Mouse (Mus musculus) gastrocnemius, adult 2 months (tissue): ENCODE data around the gene Mapre1. TPM values are rescaled to one million over a fixed set of nuclear protein-coding genes. Genes with fewer than 3 reads are reported as not detected.
A peak's percentile ranks its signal among the peaks of the same experiment; 100 is the strongest.
"Not testable (repeated sequence)": the region's sequence is repeated elsewhere in the genome, so short reads cannot be mapped to it uniquely, and the experiment has no call there.

ENCODE experiments used
- DNase-seq: peaks from one replicate; pipeline ENCODE4 v3.0.0; 2022
- H3K27ac ChIP-seq: fragments of 200-600 bp; 2 replicates; pipeline ENCODE4 v1.8.1; 2022; ENCODE audit warnings: mild to moderate bottlenecking
- H3K4me3 ChIP-seq: fragments of 200-600 bp; 2 replicates; pipeline ENCODE4 v1.8.1; 2022; ENCODE audit warnings: mild to moderate bottlenecking, moderate library complexity
- CTCF ChIP-seq: fragments of 200-600 bp; IDR thresholded peaks from 2 replicates; pipeline ENCODE4 v1.8.1; 2022; ENCODE audit warnings: antibody characterized with exemption, mild to moderate bottlenecking, moderate library complexity
- intact Hi-C: fragments of 180-260 bp; cut with DNase I; formaldehyde crosslinking; loops from one replicate; pipeline ENCODE4 v1.15.1; 2025
- total RNA-seq, 2 experiments: library from RNA; stranded (reverse); gene quantifications; 2 replicates each; pipeline ENCODE4 v1.2.3; 2021

Gene Mapre1
- total RNA-seq, 2 experiments from 2014 or later: 32.8 to 41.3 TPM

GRCm38 (mm10) chr2:153784668-153785067 is 43.6 kb downstream of the Mapre1 start:
- no peak for TF ChIP-seq CTCF
- Histone ChIP-seq H3K27ac (no peak overlapping the region), H3K4me3 (no peak overlapping the region)
- DNase-seq: peak; percentile 28
- intact Hi-C loops: no loop called here

- TF ChIP-seq CTCF: no peak
- H3K27ac ChIP-seq: no peak overlapping the region
- intact Hi-C loops: no loop called here
- no peak for DNase-seq
- H3K4me3 ChIP-seq: no peak overlapping the region
These were observed 52.3 kb downstream of the Mapre1 start for GRCm38 (mm10) chr2:153793366-153793765.

GRCm38 (mm10) chr2:153795090-153795489 is 54.0 kb downstream of the Mapre1 start:
- peak; percentile 37 for DNase-seq
- peak; percentile 46 for TF ChIP-seq CTCF

GRCm38 (mm10) chr2:153807464-153807863 is 66.4 kb downstream of the Mapre1 start:
- H3K27ac ChIP-seq, H3K4me3 ChIP-seq: not testable (repeated sequence)
- peak; percentile 48 for DNase-seq
- peak; percentile 50 for TF ChIP-seq CTCF
- intact Hi-C loops: loop anchor here (2.0 kb wide), 1 partner anchor 123 kb away; no protein-coding TSS in a partner anchor

More at GRCm38 (mm10) chr2:153795090-153795489, 54.0 kb downstream of the Mapre1 start:
- intact Hi-C loops: no loop called here
- Histone ChIP-seq H3K27ac (no peak overlapping the region), H3K4me3 (no peak overlapping the region)

- intact Hi-C loops: no loop called here
- no peak for DNase-seq
- TF ChIP-seq CTCF: no peak
- Histone ChIP-seq H3K4me3 (no peak overlapping the region), H3K27ac (no peak overlapping the region)
These were observed 67.1 kb downstream of the Mapre1 start for GRCm38 (mm10) chr2:153808146-153808545.

- Histone ChIP-seq H3K4me3 (no peak overlapping the region), H3K27ac (no peak overlapping the region)
- no peak for DNase-seq
- TF ChIP-seq CTCF: no peak
- intact Hi-C loops: no loop called here
These were observed 67.8 kb downstream of the Mapre1 start for GRCm38 (mm10) chr2:153808841-153809240.

- DNase-seq: no peak
- Histone ChIP-seq H3K27ac (no peak overlapping the region), H3K4me3 (no peak overlapping the region)
- intact Hi-C loops: no loop called here
- no peak for TF ChIP-seq CTCF
These were observed 68.8 kb downstream of the Mapre1 start for GRCm38 (mm10) chr2:153809921-153810320.

GRCm38 (mm10) chr2:153822005-153822543 is 81.0 kb downstream of the Mapre1 start:
- no peak for DNase-seq
- intact Hi-C loops: no loop called here
- Histone ChIP-seq H3K27ac (no peak overlapping the region), H3K4me3 (no peak overlapping the region)
- TF ChIP-seq CTCF: no peak

Other genes with a start within 250 kb of the Mapre1 start
- gene 4930404H24Rik, start 248.5 kb upstream of the Mapre1 start, total RNA-seq: not detected
- 1 to 10 TPM; 1.0 to 1.2 TPM for gene Nol4l, start 211.3 kb upstream of the Mapre1 start, total RNA-seq
- 10 to 100 TPM in 1 of 2 experiments, 1 to 10 TPM in 1; 8.1 to 11.9 TPM for gene Commd7, start 108.5 kb upstream of the Mapre1 start, total RNA-seq
- under 1 TPM; 0.56 to 0.89 TPM for gene Dnmt3b, start 91.8 kb upstream of the Mapre1 start, total RNA-seq
- not detected for gene Dnmt3c, start 44.6 kb upstream of the Mapre1 start, total RNA-seq
- not detected for gene Efcab8, start 38.7 kb downstream of the Mapre1 start, total RNA-seq
- gene Sun5, start 129.8 kb downstream of the Mapre1 start, total RNA-seq: not detected
- gene Bpifb2, start 133.8 kb downstream of the Mapre1 start, total RNA-seq: not detected
- gene Bpifb6, start 159.1 kb downstream of the Mapre1 start, total RNA-seq: not detected
- gene Bpifb3, start 177.0 kb downstream of the Mapre1 start, total RNA-seq: not detected
- gene Bpifb4, start 196.9 kb downstream of the Mapre1 start, total RNA-seq: not detected
- not detected for gene Bpifa6, start 233.7 kb downstream of the Mapre1 start, total RNA-seq